Mouse (Mus musculus) intestine, embryonic 14.5 days (tissue): ENCODE results near the gene Cntnap1. TPM values are rescaled to one million over a fixed set of nuclear protein-coding genes. Genes with fewer than 3 reads are reported as not detected.

Experiments
- ATAC-seq: fragments of 200-750 bp; cut with Nextera tagmentation; replicated peaks from 2 replicates; pipeline ENCODE4 v1.8.0; 2017; ENCODE audit warnings: low read depth, moderate number of reproducible peaks, moderate TSS enrichment, moderate library complexity; ENCODE audit not compliant: low FRiP score, low TSS enrichment
- DNase-seq: peaks from one replicate; pipeline ENCODE4 v3.0.0-alpha.2; 2018; ENCODE audit warnings: low spot score
- H3K27ac ChIP-seq: fragments of 300-500 bp; sonication (generic); 2 replicates; pipeline ENCODE4 v1.5.1; 2014; ENCODE audit warnings: low read depth, mild to moderate bottlenecking, control low read depth
- H3K27me3 ChIP-seq: fragments of 300-500 bp; sonication (generic); replicated peaks from 2 replicates; pipeline ENCODE4 v1.6.1; 2014; ENCODE audit warnings: low read length, control low read depth; ENCODE audit not compliant: control insufficient read depth, insufficient read depth
- H3K36me3 ChIP-seq: fragments of 300-500 bp; sonication (generic); 2 replicates; pipeline ENCODE4 v1.6.1; 2014; ENCODE audit warnings: low read length, control low read depth; ENCODE audit not compliant: control insufficient read depth, insufficient read depth
- H3K4me1 ChIP-seq: fragments of 300-500 bp; sonication (generic); replicated peaks from 2 replicates; pipeline ENCODE4 v1.6.1; 2014; ENCODE audit warnings: low read length, control low read depth, mixed read lengths; ENCODE audit not compliant: control insufficient read depth, insufficient read depth
- H3K4me2 ChIP-seq: fragments of 300-500 bp; sonication (generic); 2 replicates; pipeline ENCODE4 v1.6.1; 2014; ENCODE audit warnings: low read length
- H3K4me3 ChIP-seq: fragments of 300-500 bp; sonication (generic); 2 replicates; pipeline ENCODE4 v1.5.1; 2014; ENCODE audit warnings: low read depth, low read length, control low read depth, mixed read lengths
- H3K9ac ChIP-seq: fragments of 300-500 bp; sonication (generic); 2 replicates; pipeline ENCODE4 v1.6.1; 2014; ENCODE audit warnings: mild to moderate bottlenecking, low read length
- H3K9me3 ChIP-seq: fragments of 300-500 bp; sonication (generic); 2 replicates; pipeline ENCODE4 v1.6.1; 2016; ENCODE audit warnings: low read length, control low read depth; ENCODE audit not compliant: control insufficient read depth
- WGBS: fragments of 180-500 bp; shearing (Covaris S2); extraction: QIAGEN DNeasy Blood & Tissue Kit; methylation state at CpG from one replicate; pipeline ENCODE4 v1.1.7; 2014; 5-methylcytosine and 5-hydroxymethylcytosine counted together
- polyA plus RNA-seq: library from polyadenylated mRNA; unstranded; fragments of >200 nt; fragmentation: Nextera tagmentation; extraction: Ambion mirVana; gene quantifications from 2 replicates; pipeline ENCODE4 v1.2.1, GENCODE M21; 2014

The Cntnap1 gene
- polyA plus RNA-seq, 1 experiment from 2014 or later, result 1.4 TPM

DNA sequence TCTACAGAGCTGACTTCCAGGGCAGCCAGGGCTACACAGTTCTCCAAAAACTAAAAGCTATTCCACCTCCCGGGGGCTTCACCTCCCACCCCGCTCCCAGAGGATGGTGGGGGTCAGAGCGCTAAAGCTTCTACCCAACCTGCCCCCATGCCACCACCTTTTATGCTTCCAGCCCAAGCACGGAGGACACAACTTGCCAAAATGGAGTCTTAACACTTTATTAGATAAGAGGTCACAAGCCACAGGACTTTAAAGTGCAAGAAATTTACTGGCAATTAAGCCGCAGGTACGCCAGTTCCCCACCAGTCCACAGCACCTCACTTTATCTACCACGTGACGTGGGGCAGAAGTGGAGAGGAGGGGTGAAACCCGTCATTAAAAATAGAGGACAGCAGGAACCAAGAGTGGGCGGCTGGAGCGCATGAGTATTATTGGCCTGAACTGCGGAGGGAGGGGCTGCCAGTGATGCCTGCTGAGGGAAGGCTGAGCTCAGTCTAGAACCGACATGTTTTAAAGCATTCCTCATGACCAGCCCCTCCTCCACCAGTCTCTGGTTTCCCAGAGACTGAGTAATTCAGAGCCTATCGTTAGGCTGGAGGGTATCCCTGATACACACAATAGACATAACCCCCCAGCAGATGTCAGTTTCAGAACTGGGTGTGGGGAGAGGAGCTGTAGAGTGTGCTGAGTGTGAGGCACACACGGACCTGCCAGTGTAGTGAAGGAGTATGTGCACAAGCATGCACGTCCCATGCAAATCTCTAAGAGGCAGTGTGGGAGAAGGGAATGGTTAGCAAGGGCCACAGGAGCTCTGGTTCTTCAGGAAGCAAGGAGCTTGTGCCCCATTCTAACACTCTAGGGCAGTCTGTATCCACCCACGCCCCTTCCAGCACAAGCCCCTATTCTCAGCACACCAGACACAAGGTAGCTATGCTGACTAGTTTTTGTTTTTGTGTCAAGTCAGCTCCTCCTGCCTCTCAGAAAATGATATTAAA is 20.9 kb downstream of the Cntnap1 start:
- H3K9me3 ChIP-seq, result no peaks in the 10 kb centered on the region
- H3K4me3 ChIP-seq, result no peak overlapping the region
- no peaks in the 10 kb centered on the region for H3K27me3 ChIP-seq
- no peak overlapping the region for H3K9ac ChIP-seq
- no peak for DNase-seq
- 49% methylated on average over 17 of the region's 17 CpGs for WGBS
- H3K27ac ChIP-seq, result peak overlapping the region; percentile 93
- no peak for ATAC-seq
- peaks cover 31% of the 10 kb centered on the region for H3K4me1 ChIP-seq
- H3K36me3 ChIP-seq, result peaks cover 32% of the 10 kb centered on the region
- H3K4me2 ChIP-seq, result no peak overlapping the region

- DNase-seq (no peak), ATAC-seq (no peak)
- no peak overlapping the region for H3K4me2 ChIP-seq
- no peaks in the 10 kb centered on the region for H3K27me3 ChIP-seq
- H3K27ac ChIP-seq, result peak overlapping the region; percentile 93; the same call in 1 of the 2 replicates
- 71% methylated on average over 4 of the region's 4 CpGs for WGBS
- H3K9me3 ChIP-seq, result no peaks in the 10 kb centered on the region
- peaks cover 40% of the 10 kb centered on the region for H3K36me3 ChIP-seq
- no peak overlapping the region for H3K4me3 ChIP-seq
- no peak overlapping the region for H3K9ac ChIP-seq
- peaks cover 31% of the 10 kb centered on the region for H3K4me1 ChIP-seq
These were observed 21.7 kb downstream of the Cntnap1 start for GRCm38 (mm10) chr11:101191919-101192470.

GRCm38 (mm10) chr11:101192646-101193045 is 22.3 kb downstream of the Cntnap1 start:
- Histone ChIP-seq H3K4me3 (no peak overlapping the region), H3K9me3 (no peaks in the 10 kb centered on the region), H3K9ac (no peak overlapping the region), H3K4me1 (peaks cover 31% of the 10 kb centered on the region), H3K4me2 (no peak overlapping the region), H3K27ac (no peak overlapping the region), H3K27me3 (no peaks in the 10 kb centered on the region), H3K36me3 (peaks cover 46% of the 10 kb centered on the region)
- ATAC-seq (no peak), DNase-seq (no peak)
- 91% methylated on average over 6 of the region's 6 CpGs for WGBS

DNA sequence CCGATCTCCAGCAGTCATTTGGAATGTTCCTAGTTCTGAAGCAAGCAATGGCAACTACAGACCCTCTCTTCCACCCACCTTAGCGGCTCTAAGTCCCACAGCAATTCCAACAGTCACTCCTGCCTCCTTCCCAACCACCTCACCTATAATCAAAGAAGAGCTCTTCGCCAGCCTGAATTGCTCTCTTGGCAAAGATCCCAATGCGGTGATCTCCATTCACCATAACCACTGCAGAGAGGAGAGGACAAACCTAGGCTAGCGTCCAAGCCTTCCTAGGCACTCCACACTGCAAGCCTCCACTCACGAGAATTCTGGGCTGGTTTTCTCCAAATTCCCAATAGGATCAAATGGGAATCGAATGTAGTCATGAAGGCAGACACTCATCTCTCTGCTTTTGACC is 22.8 kb downstream of the Cntnap1 start:
- no peak for ATAC-seq
- no peak for DNase-seq
- Histone ChIP-seq H3K4me1 (peaks cover 31% of the 10 kb centered on the region), H3K4me2 (no peak overlapping the region), H3K9ac (no peak overlapping the region), H3K27me3 (no peaks in the 10 kb centered on the region), H3K4me3 (no peak overlapping the region), H3K27ac (no peak overlapping the region), H3K36me3 (peaks cover 50% of the 10 kb centered on the region), H3K9me3 (no peaks in the 10 kb centered on the region)
- 91% methylated on average over 7 of the region's 7 CpGs for WGBS

DNA sequence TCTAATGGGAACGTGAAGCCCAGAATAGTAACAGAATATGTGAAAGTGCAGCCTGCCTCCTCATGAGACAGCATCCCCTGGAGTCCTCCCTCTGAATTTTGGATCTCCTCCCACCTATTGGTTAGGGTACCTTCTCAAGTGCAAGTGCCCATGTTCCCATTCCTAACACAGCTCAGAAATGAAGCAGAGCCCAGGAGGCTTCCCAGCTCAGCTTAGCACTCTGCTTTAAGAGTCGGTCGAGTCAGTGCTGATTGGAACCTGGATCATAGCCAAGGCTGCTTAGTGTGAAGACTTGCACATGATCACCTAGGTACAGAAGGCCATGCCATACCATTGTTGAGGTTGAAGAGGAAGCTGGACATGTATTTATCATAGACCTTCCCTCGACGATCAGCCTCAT is 23.8 kb downstream of the Cntnap1 start:
- Histone ChIP-seq H3K36me3 (peaks cover 61% of the 10 kb centered on the region), H3K9ac (no peak overlapping the region), H3K4me2 (no peak overlapping the region), H3K27ac (no peak overlapping the region), H3K4me1 (peaks cover 24% of the 10 kb centered on the region), H3K9me3 (no peaks in the 10 kb centered on the region), H3K4me3 (no peak overlapping the region), H3K27me3 (no peaks in the 10 kb centered on the region)
- ATAC-seq, result no peak
- DNase-seq, result no peak
- 77% methylated on average over 5 of the region's 5 CpGs for WGBS

DNA sequence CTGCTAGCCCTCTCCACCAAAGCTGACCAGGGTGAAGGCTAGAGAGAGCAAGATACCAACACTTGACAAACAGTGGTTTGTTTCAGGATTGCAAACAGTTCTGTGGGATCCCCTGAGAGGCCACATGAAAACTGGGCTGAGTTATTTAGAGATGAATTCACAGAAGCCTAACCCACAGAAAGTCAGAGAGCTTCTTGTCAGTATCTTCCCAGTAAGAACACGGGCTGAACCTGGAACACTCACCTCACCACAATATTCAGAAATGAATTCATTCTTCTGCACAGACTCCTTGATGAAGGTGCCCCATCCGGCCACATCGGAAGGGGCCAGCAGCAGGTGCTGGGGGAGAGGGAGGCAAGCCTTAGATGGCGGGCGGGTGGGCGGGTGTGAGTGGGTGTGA is 24.3 kb downstream of the Cntnap1 start:
- Histone ChIP-seq H3K9me3 (no peaks in the 10 kb centered on the region), H3K4me1 (peaks cover 19% of the 10 kb centered on the region), H3K9ac (no peak overlapping the region), H3K4me2 (no peak overlapping the region), H3K4me3 (no peak overlapping the region), H3K27ac (no peak overlapping the region), H3K27me3 (no peaks in the 10 kb centered on the region), H3K36me3 (peaks cover 66% of the 10 kb centered on the region)
- DNase-seq (no peak), ATAC-seq (no peak)
- WGBS, result 86% methylated on average over 6 of the region's 6 CpGs

DNA sequence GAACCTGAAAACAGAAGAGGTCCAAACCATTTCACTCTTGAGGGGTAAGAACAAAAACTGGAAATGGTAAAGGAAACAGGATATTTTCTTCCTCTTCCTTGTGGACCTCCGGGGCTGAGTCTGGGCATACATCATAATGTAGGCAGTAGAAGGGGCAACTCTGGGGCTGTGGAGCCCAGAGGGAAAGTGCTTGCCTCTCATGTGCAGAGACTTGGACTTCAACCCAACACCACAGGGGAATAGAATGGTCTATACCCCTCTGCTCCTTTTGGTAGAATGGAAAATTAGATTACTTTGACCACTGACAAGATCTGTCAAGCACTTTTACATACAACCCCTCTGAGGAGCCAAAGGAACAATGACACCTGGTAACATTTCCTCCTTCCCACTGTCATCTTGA is 24.8 kb downstream of the Cntnap1 start:
- no peak for ATAC-seq
- Histone ChIP-seq H3K9ac (no peak overlapping the region), H3K4me2 (no peak overlapping the region), H3K9me3 (no peaks in the 10 kb centered on the region), H3K27ac (no peak overlapping the region), H3K4me3 (no peak overlapping the region), H3K4me1 (peaks cover 15% of the 10 kb centered on the region), H3K36me3 (peaks cover 70% of the 10 kb centered on the region), H3K27me3 (no peaks in the 10 kb centered on the region)
- no peak for DNase-seq
- WGBS, result 53% methylated on average over 1 of the region's 1 CpGs

- no peak overlapping the region for H3K4me2 ChIP-seq
- H3K4me1 ChIP-seq, result peaks cover 10% of the 10 kb centered on the region
- H3K36me3 ChIP-seq, result peaks cover 75% of the 10 kb centered on the region
- no peak overlapping the region for H3K9ac ChIP-seq
- H3K27me3 ChIP-seq, result no peaks in the 10 kb centered on the region
- no peaks in the 10 kb centered on the region for H3K9me3 ChIP-seq
- WGBS, result 85% methylated on average over 8 of the region's 8 CpGs
- no peak overlapping the region for H3K4me3 ChIP-seq
- ATAC-seq (no peak), DNase-seq (no peak)
- H3K27ac ChIP-seq, result no peak overlapping the region
These were observed 25.2 kb downstream of the Cntnap1 start for GRCm38 (mm10) chr11:101195571-101195970.
